11 mouse cellular contexts compared by ENCODE assay signal in the genomic region with DNA sequence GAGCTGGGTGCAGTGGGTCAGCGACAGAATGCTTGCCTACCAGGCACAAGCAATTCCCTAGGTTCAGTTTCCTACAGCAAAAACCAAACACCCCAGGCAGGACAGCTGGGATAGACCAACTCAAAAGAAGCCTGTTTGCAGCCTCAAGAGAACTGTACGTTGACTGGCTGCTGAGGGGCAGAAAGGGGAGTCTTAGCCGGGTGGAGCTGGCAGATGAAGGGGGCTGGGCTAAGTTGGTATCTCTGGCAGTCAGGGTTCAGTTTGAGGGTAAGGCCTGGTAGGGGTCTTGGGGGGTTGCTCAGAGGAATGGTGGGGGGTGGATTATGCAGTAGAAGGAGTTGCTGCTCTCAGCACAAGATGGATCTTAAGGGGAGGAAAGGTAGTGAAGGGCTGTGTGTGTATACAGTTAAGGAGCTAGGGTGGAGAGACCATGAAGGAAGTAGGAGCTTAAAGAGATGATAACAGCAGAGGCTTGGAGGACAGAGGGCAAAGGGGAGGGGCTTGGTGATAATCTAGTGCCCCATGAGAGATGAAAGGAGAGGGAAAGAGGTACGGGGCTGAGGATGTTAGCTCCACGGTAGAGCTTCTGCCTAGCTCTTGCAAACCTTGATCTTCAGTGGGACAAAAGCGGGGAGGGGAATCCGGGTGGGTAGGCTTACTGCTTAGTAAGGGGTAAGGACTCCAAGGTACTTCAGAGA. TPM values are rescaled to one million over a fixed set of nuclear protein-coding genes. Genes with fewer than 3 reads are reported as not detected.
DNase-seq lines count a peak whose midpoint lies in the region; ATAC-seq lines count a peak whose summit lies in the region.
"Had no signal": no experiment of that assay in that cellular context is flagged by ENCODE, and none has a peak within 500 bp of the region (broad histone marks: within the 10 kb centered on the region; RNA-seq: fewer than 3 reads in every experiment).

No protein-coding gene starts in this region.

- H3K4me1 ChIP-seq in forebrain, embryonic 10.5 days: peaks cover 50% of the 10 kb centered on the region
- peaks cover 11% of the 10 kb centered on the region for H3K4me1 ChIP-seq in forebrain, embryonic 14.5 days (ENCODE audit: control insufficient read depth, insufficient read depth, low read length)
- H3K4me1 ChIP-seq in limb, embryonic 12.5 days (replicated peaks): peaks cover 23% of the 10 kb centered on the region
- H3K4me1 ChIP-seq in limb, embryonic 10.5 days: peaks cover 32% of the 10 kb centered on the region
- H3K4me1 ChIP-seq in liver, embryonic 16.5 days (ENCODE audit: control insufficient read depth, low read depth, low read length): peaks cover 27% of the 10 kb centered on the region

- H3K27me3 ChIP-seq in forebrain, embryonic 10.5 days (ENCODE audit: poor library complexity, severe bottlenecking): peaks cover 10% of the 10 kb centered on the region
- H3K27me3 ChIP-seq in forebrain, embryonic 14.5 days (replicated peaks; ENCODE audit: control insufficient read depth, insufficient read depth, low read length): no peaks in the 10 kb centered on the region
- no peaks in the 10 kb centered on the region for H3K27me3 ChIP-seq in limb, embryonic 12.5 days
- no peaks in the 10 kb centered on the region for H3K27me3 ChIP-seq in limb, embryonic 10.5 days (ENCODE audit: low read depth, poor library complexity, severe bottlenecking)
- H3K27me3 ChIP-seq in liver, embryonic 16.5 days (ENCODE audit: control insufficient read depth, insufficient read depth, low read depth, low read length): peaks cover 4% of the 10 kb centered on the region

- H3K27ac ChIP-seq in forebrain, embryonic 10.5 days: peak overlapping the region; percentile 17; the same call in 1 of the 2 replicates
- H3K27ac ChIP-seq in forebrain, embryonic 14.5 days (ENCODE audit: low read depth, low read length): no peak overlapping the region
- H3K27ac ChIP-seq in limb, embryonic 12.5 days: peak overlapping the region; percentile 18
- H3K27ac ChIP-seq in limb, embryonic 10.5 days: no peak overlapping the region
- H3K27ac ChIP-seq in liver, embryonic 16.5 days (ENCODE audit: low read length): no peak overlapping the region
- H3K27ac ChIP-seq: kidney, postnatal 0 days; macrophage had no signal

- peaks cover 30% of the 10 kb centered on the region for H3K36me3 ChIP-seq in forebrain, embryonic 10.5 days (replicated peaks)
- peaks cover 20% of the 10 kb centered on the region for H3K36me3 ChIP-seq in forebrain, embryonic 14.5 days (ENCODE audit: control insufficient read depth, insufficient read depth, low read length)
- H3K36me3 ChIP-seq in limb, embryonic 12.5 days: peaks cover 63% of the 10 kb centered on the region
- H3K36me3 ChIP-seq in limb, embryonic 10.5 days: peaks cover 53% of the 10 kb centered on the region
- H3K36me3 ChIP-seq in liver, embryonic 16.5 days (ENCODE audit: control insufficient read depth, insufficient read depth): no peaks in the 10 kb centered on the region

- H3K4me2 ChIP-seq in forebrain, embryonic 14.5 days (ENCODE audit: low read length): no peak overlapping the region
- no peak overlapping the region for H3K4me2 ChIP-seq in limb, embryonic 12.5 days
- no peak overlapping the region for H3K4me2 ChIP-seq in liver, embryonic 16.5 days (ENCODE audit: low read depth, low read length)

- no peaks in the 10 kb centered on the region for H3K9me3 ChIP-seq in forebrain, embryonic 10.5 days
- no peaks in the 10 kb centered on the region for H3K9me3 ChIP-seq in forebrain, embryonic 14.5 days (replicated peaks; ENCODE audit: control insufficient read depth, low read length)
- H3K9me3 ChIP-seq in limb, embryonic 12.5 days: no peaks in the 10 kb centered on the region
- no peaks in the 10 kb centered on the region for H3K9me3 ChIP-seq in limb, embryonic 10.5 days (replicated peaks)
- H3K9me3 ChIP-seq in liver, embryonic 16.5 days (replicated peaks; ENCODE audit: control insufficient read depth, low read length): no peaks in the 10 kb centered on the region

- no peak for ATAC-seq in forebrain, embryonic 14.5 days
- ATAC-seq in limb, embryonic 12.5 days (ENCODE audit: insufficient number of reproducible peaks, insufficient read depth, low FRiP score, low TSS enrichment, low read depth): no peak
- peak; percentile 25 for ATAC-seq in activated CD4-positive, CD25-positive, alpha-beta regulatory T cell, adult 4 months
- peak; percentile 49; the same call in 1 of the 2 replicates for ATAC-seq in liver, embryonic 16.5 days (ENCODE audit: low read depth)
- no peak for ATAC-seq in monocyte, adult 5-6 weeks (replicated peaks; ENCODE audit: insufficient number of reproducible peaks, low FRiP score, low TSS enrichment, poor library complexity, severe bottlenecking)

- H3K4me3 ChIP-seq in forebrain, embryonic 10.5 days: no peak overlapping the region
- H3K4me3 ChIP-seq in forebrain, embryonic 14.5 days (ENCODE audit: low read depth, low read length): no peak overlapping the region
- H3K4me3 ChIP-seq in limb, embryonic 12.5 days (replicated peaks): no peak overlapping the region
- H3K4me3 ChIP-seq in limb, embryonic 10.5 days: no peak overlapping the region
- no peak overlapping the region for H3K4me3 ChIP-seq in liver, embryonic 16.5 days (ENCODE audit: low read depth, low read length)

- DNase-seq in forebrain, embryonic 10.5 days (ENCODE audit: extremely low spot score, low spot score): no peak
- DNase-seq in forebrain, embryonic 14.5 days (ENCODE audit: low spot score): no peak
- no peak for DNase-seq in limb, embryonic 10.5 days (ENCODE audit: low spot score)
- DNase-seq in spleen, postnatal 36 days (ENCODE audit: low spot score in 2 of 2): no peak
- DNase-seq: cerebellum, postnatal 25 days had no signal

- no peak overlapping the region for H3K9ac ChIP-seq in forebrain, embryonic 14.5 days (ENCODE audit: low read length)
- no peak overlapping the region for H3K9ac ChIP-seq in limb, embryonic 12.5 days (replicated peaks)
- no peak overlapping the region for H3K9ac ChIP-seq in liver, embryonic 16.5 days (ENCODE audit: low read depth, low read length)

- 61% methylated on average over 7 of the region's 7 CpGs for WGBS in forebrain, embryonic 10.5 days
- WGBS in forebrain, embryonic 14.5 days: 60% methylated on average over 7 of the region's 7 CpGs
- 39% methylated on average over 7 of the region's 7 CpGs for WGBS in limb, embryonic 12.5 days
- WGBS in limb, embryonic 10.5 days: 37% methylated on average over 7 of the region's 7 CpGs
- WGBS in liver, embryonic 16.5 days (ENCODE audit: insufficient replicate concordance): 39% methylated on average over 7 of the region's 7 CpGs

RNA-seq across cellular contexts. Expression of gene Wasf2, which starts 50.7 kb away (rescaled TPM):
- polyA plus RNA-seq in forebrain, embryonic 10.5 days (2016; fragmentation: Nextera tagmentation; extraction: Ambion mirVana): 47.4 and 49.1 TPM in 2 replicates
- 28.3 and 30.4 TPM in 2 replicates for polyA plus RNA-seq in forebrain, embryonic 14.5 days (2014; fragmentation: Nextera tagmentation; extraction: Ambion mirVana)
- polyA plus RNA-seq in limb, embryonic 12.5 days (2016; fragmentation: Nextera tagmentation; extraction: Ambion mirVana): 73.8 and 81.6 TPM in 2 replicates
- 62.9 and 73.7 TPM in 2 replicates for polyA plus RNA-seq in limb, embryonic 10.5 days (2016; fragmentation: Nextera tagmentation; extraction: Ambion mirVana)
- polyA plus RNA-seq in activated CD4-positive, CD25-positive, alpha-beta regulatory T cell, adult 4 months (2017; shearing (Covaris generic)): 100 to 1,000 TPM in 1 of 2 experiments, 10 to 100 TPM in 1; 83.0 to 104 TPM
- polyA plus RNA-seq in liver, embryonic 16.5 days (2015; fragmentation: Nextera tagmentation; extraction: Ambion mirVana): 41.4 and 42.7 TPM in 2 replicates
- total RNA-seq in monocyte, adult 5-6 weeks (2017): 66.9 to 107 TPM (median 85.9 TPM) in 3 replicates

Comparison
In these comparisons a context has a peak if more than half of its experiments do, and no peak if none do; other contexts are left out.
1. H3K27ac ChIP-seq: peak in forebrain, embryonic 10.5 days (single experiment) and limb, embryonic 12.5 days (single experiment); none in forebrain, embryonic 14.5 days (single experiment), limb, embryonic 10.5 days (single experiment) and liver, embryonic 16.5 days (single experiment).
2. ATAC-seq: peak in activated CD4-positive, CD25-positive, alpha-beta regulatory T cell, adult 4 months (single experiment) and liver, embryonic 16.5 days (single experiment); none in forebrain, embryonic 14.5 days (single experiment), limb, embryonic 12.5 days (single experiment) and monocyte, adult 5-6 weeks (single experiment).